Mouse (Mus musculus) stomach, embryonic 16.5 days (tissue): ENCODE measurements at regions not wholly inside any gene's neighbourhood (a gene's known extent, or its start where the extent isn't known, plus 50 kb on each side); places are given as distances from the start of the nearest gene placed in this dataset.

ENCODE experiments used
- ATAC-seq: fragments of 200-750 bp; cut with Nextera tagmentation; 2 replicates; pipeline ENCODE4 v1.8.0; 2017; ENCODE audit warnings: moderate number of reproducible peaks, moderate TSS enrichment; ENCODE audit not compliant: insufficient read depth, low FRiP score
- H3K27ac ChIP-seq: fragments of 300-500 bp; sonication (generic); 2 replicates; pipeline ENCODE4 v1.5.1; 2014; ENCODE audit warnings: low read length
- H3K27me3 ChIP-seq: fragments of 300-500 bp; sonication (generic); 2 replicates; pipeline ENCODE4 v1.6.1; 2014; ENCODE audit warnings: low read length, control low read depth, mixed read lengths; ENCODE audit not compliant: control insufficient read depth, insufficient read depth
- H3K36me3 ChIP-seq: fragments of 300-500 bp; sonication (generic); 2 replicates; pipeline ENCODE4 v1.6.1; 2014; ENCODE audit warnings: low read length; ENCODE audit not compliant: control insufficient read depth, insufficient read depth
- H3K4me1 ChIP-seq: fragments of 300-500 bp; sonication (generic); 2 replicates; pipeline ENCODE4 v1.6.1; 2014; ENCODE audit warnings: low read length, control low read depth, mixed read lengths; ENCODE audit not compliant: control insufficient read depth, insufficient read depth
- H3K4me2 ChIP-seq: fragments of 300-500 bp; sonication (generic); 2 replicates; pipeline ENCODE4 v1.6.1; 2014; ENCODE audit warnings: low read depth, low read length, mixed read lengths
- H3K4me3 ChIP-seq: fragments of 300-500 bp; sonication (generic); replicated peaks from 2 replicates; pipeline ENCODE4 v1.5.1; 2014; ENCODE audit warnings: mild to moderate bottlenecking, low read length
- H3K9ac ChIP-seq: fragments of 300-500 bp; sonication (generic); 2 replicates; pipeline ENCODE4 v1.6.1; 2014; ENCODE audit warnings: low read length
- H3K9me3 ChIP-seq: fragments of 300-500 bp; sonication (generic); replicated peaks from 2 replicates; pipeline ENCODE4 v1.6.1; 2016; ENCODE audit warnings: low read length, control low read depth; ENCODE audit not compliant: control insufficient read depth
- WGBS: fragments of 180-500 bp; shearing (Covaris S2); extraction: QIAGEN DNeasy Blood & Tissue Kit; methylation state at CpG from one replicate; pipeline ENCODE4 v1.1.7; 2014; 5-methylcytosine and 5-hydroxymethylcytosine counted together

DNA sequence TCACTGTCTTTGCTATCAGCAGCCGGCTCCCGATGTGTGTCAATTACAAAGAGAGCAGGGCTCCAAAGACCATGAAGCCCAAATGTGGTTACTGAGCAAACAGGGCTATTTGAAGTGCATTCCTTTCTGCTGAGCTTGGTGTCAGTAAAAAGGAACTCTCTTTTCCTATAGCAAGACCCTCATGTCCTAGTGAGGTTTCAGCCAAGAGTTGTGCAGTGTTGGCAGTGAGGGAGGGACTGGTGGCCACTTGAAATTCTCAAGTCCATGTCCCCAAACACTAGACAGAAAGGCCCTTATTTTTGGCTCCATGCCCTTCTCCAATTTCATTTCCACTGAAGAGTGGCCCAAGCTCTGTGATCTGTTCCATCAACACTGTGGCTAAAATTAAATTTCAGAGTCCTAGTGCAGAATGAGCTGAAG is 778.9 kb downstream of the Gsdmc2 start:
- no peak for ATAC-seq

DNA sequence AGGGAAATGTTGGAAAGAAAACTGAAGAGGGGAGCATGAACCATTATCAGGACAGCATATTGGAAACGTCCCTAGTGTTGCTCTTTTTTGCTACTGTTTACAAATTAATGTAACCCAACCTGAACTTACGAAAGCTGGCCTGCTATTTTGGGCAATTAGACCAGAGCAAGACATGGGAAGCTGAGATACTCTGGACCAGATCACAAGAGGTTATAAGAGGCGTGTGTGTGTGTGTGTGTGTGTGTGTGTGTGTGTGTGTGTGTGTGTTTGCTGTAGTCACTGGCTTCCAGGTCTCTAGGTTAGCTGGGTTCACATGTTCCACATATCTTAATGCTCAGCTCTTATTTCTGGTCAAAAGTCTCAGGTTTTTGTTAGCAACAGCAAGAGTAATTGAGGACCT is 783.1 kb downstream of the Gsdmc2 start:
- H3K4me2 ChIP-seq = no peak overlapping the region
- 63% methylated on average over 3 of the region's 3 CpGs for WGBS

More for the DNA sequence above, 778.9 kb downstream of the Gsdmc2 start:
- no peak overlapping the region for H3K4me2 ChIP-seq
- H3K36me3 ChIP-seq = no peaks in the 10 kb centered on the region
- no peak overlapping the region for H3K27ac ChIP-seq
- H3K9me3 ChIP-seq = no peaks in the 10 kb centered on the region
- H3K4me1 ChIP-seq = no peaks in the 10 kb centered on the region
- no peak overlapping the region for H3K4me3 ChIP-seq
- H3K9ac ChIP-seq = no peak overlapping the region
- WGBS = 69% methylated on average over 2 of the region's 2 CpGs
- H3K27me3 ChIP-seq = no peaks in the 10 kb centered on the region

DNA sequence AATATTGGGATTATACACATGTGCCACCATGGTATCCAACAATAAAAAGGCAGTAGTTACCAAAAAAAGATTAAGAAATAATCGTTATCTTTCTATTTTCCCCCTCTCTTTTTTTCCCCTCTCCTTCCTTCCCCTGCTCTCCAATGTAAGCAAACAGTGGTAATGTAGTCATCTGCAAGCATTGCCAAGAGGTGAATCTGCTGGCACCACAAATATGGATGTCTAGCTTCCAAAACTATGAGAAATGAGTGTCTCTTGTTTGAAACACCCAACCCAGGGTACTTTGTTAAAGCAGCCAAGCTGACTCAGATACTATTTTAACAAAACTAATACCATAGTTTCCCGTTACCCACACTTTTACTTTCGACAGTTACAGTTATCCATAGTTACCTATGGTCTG is 784.2 kb downstream of the Gsdmc2 start:
- no peaks in the 10 kb centered on the region for H3K27me3 ChIP-seq
- WGBS = 82% methylated on average over 3 of the region's 3 CpGs
- no peaks in the 10 kb centered on the region for H3K36me3 ChIP-seq
- H3K9ac ChIP-seq = no peak overlapping the region
- H3K9me3 ChIP-seq = no peaks in the 10 kb centered on the region
- no peak overlapping the region for H3K4me2 ChIP-seq
- H3K4me1 ChIP-seq = no peaks in the 10 kb centered on the region
- H3K4me3 ChIP-seq = no peak overlapping the region
- H3K27ac ChIP-seq = no peak overlapping the region
- ATAC-seq = no peak

More for the DNA sequence above, 783.1 kb downstream of the Gsdmc2 start:
- no peak for ATAC-seq
- Histone ChIP-seq H3K27ac (no peak overlapping the region), H3K9me3 (no peaks in the 10 kb centered on the region), H3K4me1 (no peaks in the 10 kb centered on the region), H3K36me3 (no peaks in the 10 kb centered on the region), H3K27me3 (no peaks in the 10 kb centered on the region), H3K9ac (no peak overlapping the region), H3K4me3 (no peak overlapping the region)

DNA sequence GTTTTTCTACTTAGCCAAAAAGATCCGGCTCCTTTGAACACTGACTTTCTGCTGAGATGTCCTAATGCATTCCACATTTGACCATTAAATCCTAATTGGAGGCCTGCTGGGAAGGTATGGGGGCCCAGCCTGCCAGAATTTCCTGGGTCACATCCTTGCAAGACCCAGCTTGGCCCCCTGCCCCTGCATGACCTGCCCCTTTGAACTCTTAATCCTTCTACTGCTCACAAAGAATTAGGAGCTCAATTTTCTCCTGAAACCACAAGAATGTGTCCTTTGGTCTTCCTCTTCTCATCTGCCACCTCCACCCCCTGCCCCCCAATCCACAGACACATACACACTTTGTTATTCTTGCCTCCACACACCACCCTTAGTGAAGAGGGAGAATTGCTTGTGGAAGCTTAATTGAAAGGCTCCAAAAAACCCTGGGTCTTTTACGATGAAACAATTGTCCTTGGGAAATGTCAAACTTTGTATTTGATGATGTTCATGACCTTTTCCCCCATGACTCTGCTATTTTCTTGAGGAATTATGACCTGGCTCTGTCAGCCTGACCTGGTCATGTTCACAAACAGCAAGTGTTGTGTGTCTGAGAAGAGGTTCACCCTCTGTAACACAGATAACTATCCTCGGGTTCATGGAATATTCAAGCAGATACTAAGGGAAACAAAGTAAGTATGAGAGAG is 792.3 kb downstream of the Gsdmc2 start:
- no peak overlapping the region for H3K27ac ChIP-seq
- no peak for ATAC-seq
- H3K9ac ChIP-seq = no peak overlapping the region
- no peak overlapping the region for H3K4me2 ChIP-seq
- WGBS = 51% methylated on average over 3 of the region's 3 CpGs
- H3K4me3 ChIP-seq = no peak overlapping the region
- H3K4me1 ChIP-seq = no peaks in the 10 kb centered on the region
- no peaks in the 10 kb centered on the region for H3K9me3 ChIP-seq
- H3K36me3 ChIP-seq = no peaks in the 10 kb centered on the region
- no peaks in the 10 kb centered on the region for H3K27me3 ChIP-seq

DNA sequence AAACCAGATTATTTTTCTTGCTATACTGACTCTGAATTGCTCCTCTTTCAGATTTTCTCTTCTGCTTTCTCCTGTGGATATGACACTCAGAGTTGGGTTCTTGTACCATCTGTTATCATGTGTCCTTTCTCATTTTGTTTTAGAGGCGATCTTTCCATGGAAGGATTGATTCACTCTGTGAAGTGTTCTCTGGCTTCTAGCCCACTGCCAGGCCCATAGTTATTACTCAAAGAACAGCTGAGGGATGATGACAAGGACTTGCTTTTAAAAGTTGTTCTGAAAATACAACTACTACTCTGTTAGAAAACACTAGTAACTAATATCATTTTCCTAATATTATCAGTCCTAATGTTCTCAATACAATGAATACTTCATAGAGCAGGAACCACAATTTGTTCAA is 794.9 kb downstream of the Gsdmc2 start:
- no peak overlapping the region for H3K4me3 ChIP-seq
- 78% methylated on average over 1 of the region's 1 CpGs for WGBS
- ATAC-seq = no peak
- H3K27ac ChIP-seq = no peak overlapping the region
- H3K9ac ChIP-seq = no peak overlapping the region
- no peaks in the 10 kb centered on the region for H3K9me3 ChIP-seq
- no peak overlapping the region for H3K4me2 ChIP-seq
- no peaks in the 10 kb centered on the region for H3K36me3 ChIP-seq
- no peaks in the 10 kb centered on the region for H3K4me1 ChIP-seq
- H3K27me3 ChIP-seq = no peaks in the 10 kb centered on the region

DNA sequence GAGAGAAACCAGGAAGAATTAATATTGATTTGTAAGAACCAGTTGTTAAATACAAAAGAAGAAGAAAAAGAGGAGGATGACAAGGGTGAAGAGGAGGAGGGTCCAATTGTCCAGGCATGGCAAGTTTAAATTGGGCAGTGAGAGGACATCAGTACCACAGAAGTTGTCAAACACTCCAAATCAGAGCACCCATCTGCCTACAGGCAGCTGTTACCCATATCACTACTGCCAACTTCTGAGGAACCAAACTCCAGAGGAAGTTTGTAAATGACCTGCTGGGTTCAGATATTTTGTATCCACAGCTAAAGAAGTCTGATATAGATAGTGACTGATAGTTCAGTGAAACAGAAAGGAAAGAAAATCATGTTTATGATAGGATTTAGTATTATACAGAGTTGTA is 802.6 kb downstream of the Gsdmc2 start:
- H3K9ac ChIP-seq = no peak overlapping the region
- H3K4me3 ChIP-seq = no peak overlapping the region
- no peaks in the 10 kb centered on the region for H3K27me3 ChIP-seq
- H3K27ac ChIP-seq = no peak overlapping the region
- H3K36me3 ChIP-seq = no peaks in the 10 kb centered on the region
- no peak overlapping the region for H3K4me2 ChIP-seq
- H3K4me1 ChIP-seq = no peaks in the 10 kb centered on the region
- ATAC-seq = no peak
- no peaks in the 10 kb centered on the region for H3K9me3 ChIP-seq

DNA sequence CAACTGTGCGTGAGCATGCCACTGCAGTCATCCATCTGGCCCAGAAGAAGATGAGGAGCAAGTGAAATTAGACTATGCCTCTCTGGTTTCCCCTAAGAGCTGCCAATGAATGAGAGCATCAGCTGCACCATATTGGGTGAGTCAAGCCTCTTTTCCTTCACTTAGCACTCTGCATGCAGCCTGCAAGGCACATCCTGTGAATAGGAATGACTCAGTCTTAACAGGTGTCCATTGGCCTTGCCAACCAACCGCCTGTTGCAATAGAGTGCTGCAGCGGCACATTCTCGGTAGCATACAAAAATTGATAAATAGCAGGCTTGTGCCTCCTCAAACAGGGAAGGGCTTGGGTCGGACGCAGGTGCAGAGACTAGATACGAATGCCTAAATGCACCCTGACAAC is 808.7 kb downstream of the Gsdmc2 start:
- Histone ChIP-seq H3K27ac (no peak overlapping the region), H3K4me3 (no peak overlapping the region), H3K36me3 (no peaks in the 10 kb centered on the region), H3K27me3 (no peaks in the 10 kb centered on the region), H3K4me1 (no peaks in the 10 kb centered on the region), H3K4me2 (no peak overlapping the region), H3K9me3 (no peaks in the 10 kb centered on the region), H3K9ac (no peak overlapping the region)
- ATAC-seq = no peak
- 87% methylated on average over 7 of the region's 7 CpGs for WGBS

DNA sequence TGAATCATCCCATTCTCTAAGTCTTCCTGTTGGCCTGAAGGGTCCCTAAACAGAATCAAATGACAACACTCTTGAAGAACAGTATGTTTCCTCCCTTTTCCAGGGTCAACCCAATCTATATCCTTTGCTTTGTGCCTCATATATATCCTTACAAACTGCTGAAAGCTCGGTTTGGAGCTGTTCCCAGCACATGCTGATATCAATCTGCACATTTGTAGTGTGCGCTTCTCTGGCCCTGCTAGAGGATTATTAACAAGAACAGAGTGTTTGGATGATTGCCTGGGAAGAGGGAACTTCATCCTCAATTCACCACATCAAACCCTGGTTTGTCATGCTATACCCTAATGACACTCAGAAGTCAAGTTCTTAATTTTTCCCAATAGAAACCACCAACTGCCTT is 824.2 kb downstream of the Gsdmc2 start:
- H3K9ac ChIP-seq = no peak overlapping the region
- H3K27me3 ChIP-seq = no peaks in the 10 kb centered on the region
- no peak overlapping the region for H3K4me3 ChIP-seq
- no peaks in the 10 kb centered on the region for H3K9me3 ChIP-seq
- ATAC-seq = no peak; the same call in 1 of the 2 replicates
- no peaks in the 10 kb centered on the region for H3K36me3 ChIP-seq
- H3K4me2 ChIP-seq = no peak overlapping the region
- 35% methylated on average over 2 of the region's 2 CpGs for WGBS
- no peak overlapping the region for H3K27ac ChIP-seq
- H3K4me1 ChIP-seq = 0 out of 2 replicates have a peak, but pooled peaks cover 3% of the 10 kb centered on the region

DNA sequence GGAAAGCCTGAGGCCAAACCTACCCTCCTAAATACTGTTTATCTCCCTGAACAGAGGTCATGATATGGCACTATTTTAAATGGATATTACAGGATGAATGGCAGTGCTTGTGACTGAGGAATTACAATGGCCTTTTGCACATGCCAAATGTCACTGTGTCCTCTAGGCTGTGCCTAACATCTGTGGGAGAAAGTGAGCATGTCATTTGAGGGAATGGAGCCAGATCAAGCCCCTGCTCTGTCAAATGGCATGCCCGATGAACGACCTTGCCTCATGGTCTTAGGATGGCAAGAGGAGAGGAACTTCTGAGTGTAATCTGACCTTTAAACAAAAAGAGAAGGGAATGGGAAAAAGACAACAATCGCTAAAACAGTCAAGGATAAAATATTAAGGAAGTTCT is 827.0 kb downstream of the Gsdmc2 start:
- WGBS = 65% methylated on average over 3 of the region's 3 CpGs
- Histone ChIP-seq H3K9ac (no peak overlapping the region), H3K4me3 (no peak overlapping the region), H3K9me3 (no peaks in the 10 kb centered on the region), H3K4me2 (no peak overlapping the region), H3K27me3 (no peaks in the 10 kb centered on the region), H3K36me3 (no peaks in the 10 kb centered on the region), H3K4me1 (0 out of 2 replicates have a peak, but pooled peaks cover 3% of the 10 kb centered on the region), H3K27ac (no peak overlapping the region)
- no peak for ATAC-seq
